Mouse (Mus musculus): ENCODE results near the gene Obox8.

The Obox8 gene

DNA sequence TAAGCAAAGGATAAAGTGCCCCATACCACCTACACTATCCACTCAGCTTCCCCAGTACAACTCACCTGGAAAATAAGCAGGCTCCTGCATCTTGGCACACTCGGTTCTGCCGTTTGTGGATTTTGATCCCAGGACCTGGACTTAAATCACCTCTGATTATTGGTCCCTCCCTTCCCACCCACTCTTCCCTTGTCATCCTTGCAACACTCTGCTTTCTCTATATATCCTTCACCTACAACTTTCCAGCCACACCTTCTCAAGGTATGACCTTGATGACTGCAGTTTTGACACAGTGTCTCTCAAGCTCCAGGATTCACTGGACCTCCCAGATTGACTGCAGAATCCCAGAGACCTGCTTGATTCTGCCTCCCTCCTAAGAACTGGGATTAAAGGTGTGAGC is at the start of gene Obox8:
Obox8 (minus strand) TSS at position 101 of the 400 bp plus-strand sequence.
- no peak for DNase-seq

DNA sequence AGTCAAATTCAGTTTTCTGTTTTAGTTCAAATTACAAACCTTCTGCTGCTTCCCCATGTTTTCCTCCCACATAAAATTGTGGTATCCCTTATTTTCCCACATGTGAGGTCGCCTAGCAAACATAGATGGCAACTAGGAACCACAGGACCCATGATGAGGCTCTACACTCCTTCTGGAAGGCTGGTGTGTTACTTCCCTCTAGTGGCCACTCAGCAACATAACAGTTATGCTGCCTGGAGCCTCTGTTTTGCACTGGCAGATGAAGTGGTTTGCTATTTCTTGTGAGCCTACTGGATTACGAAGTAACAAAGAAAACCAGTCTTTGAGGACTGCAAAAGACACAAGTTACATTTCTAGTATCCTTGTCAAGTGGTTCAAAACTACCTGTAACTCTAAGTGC is 16.1 kb downstream of the Obox8 start:
- peak; percentile 1 for DNase-seq

DNA sequence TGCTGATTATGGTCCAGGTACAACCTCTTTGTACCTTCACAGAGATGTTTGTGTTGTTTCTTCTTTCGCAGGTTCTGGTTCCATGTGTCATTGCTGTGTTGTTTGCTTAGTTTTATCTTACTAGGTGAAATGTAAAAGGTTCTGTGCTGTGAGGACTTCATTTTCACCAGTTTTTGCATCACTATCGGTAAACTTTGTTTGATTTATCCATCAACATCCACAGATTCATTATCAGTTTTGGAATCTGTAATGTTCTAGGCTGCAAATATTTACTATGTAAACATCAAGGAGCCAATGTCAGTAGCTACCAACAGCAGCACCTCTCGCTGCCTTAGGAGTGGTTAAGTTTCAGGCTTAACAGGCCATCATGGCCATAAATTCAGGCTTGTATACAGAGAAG is 24.7 kb downstream of the Obox8 start:
- DNase-seq = no peak

DNA sequence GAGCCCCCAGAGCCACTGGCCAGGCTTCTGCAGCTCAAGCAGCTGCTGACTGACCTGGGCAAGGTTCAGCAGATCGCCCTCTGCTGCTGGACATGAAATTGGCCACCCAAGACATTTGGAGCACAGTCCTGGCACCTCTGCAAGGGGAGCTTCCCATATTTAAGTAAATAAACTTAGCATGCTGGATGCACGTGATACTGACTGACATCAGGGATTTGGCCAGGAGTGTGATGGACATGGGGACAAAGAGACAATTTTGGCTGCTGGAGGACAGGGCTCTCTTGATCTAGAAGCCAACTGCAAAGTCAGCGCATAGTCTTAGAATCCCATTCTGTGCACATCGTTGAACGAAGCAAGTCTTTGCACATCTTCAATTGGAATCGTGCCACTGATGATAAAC is 25.8 kb downstream of the Obox8 start:
- no peak for DNase-seq

Measured in retina, postnatal 1 day (tissue).